Mouse (Mus musculus): ENCODE results near the gene Insm2. TPM values are rescaled to one million over a fixed set of nuclear protein-coding genes. Genes with fewer than 3 reads are reported as not detected.
A peak's percentile ranks its signal among the peaks of the same experiment; 100 is the strongest.
"Not testable (repeated sequence)": the region's sequence is repeated elsewhere in the genome, so short reads cannot be mapped to it uniquely, and the experiment has no call there.

The Insm2 gene
- polyA plus RNA-seq, 1 experiment from 2014 or later: 0.09 TPM

DNA sequence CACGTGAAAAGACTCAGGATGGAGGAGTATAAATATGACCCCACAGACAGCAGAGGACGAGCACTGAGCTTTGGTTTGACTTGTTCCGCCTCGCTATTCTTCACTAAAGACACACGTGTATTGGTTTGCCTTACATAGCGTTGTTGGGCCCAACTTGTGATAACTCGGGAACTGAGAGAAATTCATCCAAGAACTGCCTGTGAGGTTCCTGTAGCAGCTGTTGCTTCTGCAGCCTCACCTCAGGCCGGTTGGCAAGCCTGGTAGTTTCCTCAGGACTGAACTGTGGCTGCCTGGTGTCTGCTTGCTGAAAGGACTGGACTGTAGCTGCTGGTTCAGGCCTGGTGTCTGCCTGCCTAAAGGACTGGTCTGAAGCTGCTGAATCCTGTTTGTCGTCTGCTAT lies 28.6 kb upstream of the Insm2 start:
- no peak for DNase-seq (ENCODE audit: low spot score)
- TF ChIP-seq CTCF (IDR thresholded peaks at IDR 0.05; ENCODE audit: low read depth): no peak
- Histone ChIP-seq H3K4me3 (replicated peaks; ENCODE audit: low read depth, low read length) (no peak overlapping the region), H3K27ac (no peak overlapping the region), H3K27me3 (ENCODE audit: insufficient read depth, low read length) (no peaks in the 10 kb centered on the region), H3K9ac (ENCODE audit: low read depth, low read length) (no peak overlapping the region), H3K36me3 (ENCODE audit: insufficient read depth, low read length) (no peaks in the 10 kb centered on the region), H3K4me2 (ENCODE audit: low read length) (no peak overlapping the region), H3K4me1 (replicated peaks; ENCODE audit: insufficient read depth, low read length) (no peaks in the 10 kb centered on the region), H3K9me3 (replicated peaks; ENCODE audit: low read length) (no peaks in the 10 kb centered on the region)
- 90% methylated on average over 9 of the region's 9 CpGs for WGBS
- ATAC-seq (replicated peaks; ENCODE audit: low FRiP score, low read depth): no peak

DNA sequence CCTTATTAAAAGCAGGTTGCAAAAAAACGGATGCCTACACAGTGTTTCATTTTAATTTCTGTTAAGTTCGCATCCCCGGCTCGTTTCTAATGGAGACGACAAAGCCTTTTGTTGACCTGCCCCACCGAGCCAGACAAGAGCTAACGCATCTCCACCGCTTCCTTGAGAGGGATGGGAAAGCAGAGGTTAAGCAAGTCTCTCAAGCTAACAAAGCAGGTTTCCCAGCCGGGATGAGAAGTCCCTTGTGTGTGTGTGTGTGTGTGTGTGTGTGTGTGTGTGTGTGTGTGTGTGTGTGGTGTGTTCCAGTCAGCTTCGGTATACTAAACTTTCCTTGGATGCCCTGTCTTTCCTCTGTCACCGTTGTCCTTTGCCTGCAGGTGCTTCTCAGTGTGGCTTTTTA lies 28.0 kb upstream of the Insm2 start:
- 88% methylated on average over 11 of the region's 11 CpGs for WGBS
- H3K4me2 ChIP-seq (ENCODE audit: low read length): no peak overlapping the region
- DNase-seq (ENCODE audit: low spot score) (no peak), ATAC-seq (replicated peaks; ENCODE audit: low FRiP score, low read depth) (no peak)
- H3K4me3 ChIP-seq (replicated peaks; ENCODE audit: low read depth, low read length): no peak overlapping the region
- H3K9me3 ChIP-seq (replicated peaks; ENCODE audit: low read length): no peaks in the 10 kb centered on the region
- H3K9ac ChIP-seq (ENCODE audit: low read depth, low read length): no peak overlapping the region
- no peak for TF ChIP-seq CTCF (IDR thresholded peaks at IDR 0.05; ENCODE audit: low read depth)
- no peak overlapping the region for H3K27ac ChIP-seq
- H3K27me3 ChIP-seq (ENCODE audit: insufficient read depth, low read length): no peaks in the 10 kb centered on the region
- H3K4me1 ChIP-seq (replicated peaks; ENCODE audit: insufficient read depth, low read length): no peaks in the 10 kb centered on the region
- no peaks in the 10 kb centered on the region for H3K36me3 ChIP-seq (ENCODE audit: insufficient read depth, low read length)

DNA sequence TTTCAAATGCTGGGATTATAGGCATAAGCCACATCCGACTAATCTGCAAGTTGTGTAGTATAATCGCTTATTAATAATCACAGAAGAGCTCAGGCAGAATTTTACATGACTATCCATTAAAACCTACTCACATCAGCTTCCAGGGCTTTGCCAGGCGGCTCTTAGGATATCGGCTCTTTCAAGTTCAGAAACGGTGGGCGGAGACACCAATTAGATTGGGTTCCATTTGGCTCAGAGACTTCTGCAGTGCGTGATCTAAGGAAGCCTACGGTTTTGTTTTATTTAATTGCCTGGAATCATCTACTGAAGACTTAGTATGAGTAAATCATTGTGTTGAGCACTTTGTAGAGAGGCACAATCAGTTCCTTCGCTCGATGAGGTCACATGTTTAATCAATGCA lies 27.6 kb upstream of the Insm2 start:
- Histone ChIP-seq H3K4me1 (replicated peaks; ENCODE audit: insufficient read depth, low read length) (no peaks in the 10 kb centered on the region), H3K27ac (no peak overlapping the region), H3K36me3 (ENCODE audit: insufficient read depth, low read length) (no peaks in the 10 kb centered on the region), H3K9ac (ENCODE audit: low read depth, low read length) (no peak overlapping the region), H3K4me2 (ENCODE audit: low read length) (no peak overlapping the region), H3K4me3 (replicated peaks; ENCODE audit: low read depth, low read length) (no peak overlapping the region), H3K27me3 (ENCODE audit: insufficient read depth, low read length) (no peaks in the 10 kb centered on the region), H3K9me3 (replicated peaks; ENCODE audit: low read length) (no peaks in the 10 kb centered on the region)
- TF ChIP-seq CTCF (IDR thresholded peaks at IDR 0.05; ENCODE audit: low read depth): no peak
- ATAC-seq (replicated peaks; ENCODE audit: low FRiP score, low read depth) (no peak), DNase-seq (ENCODE audit: low spot score) (no peak)
- WGBS: 68% methylated on average over 10 of the region's 10 CpGs

DNA sequence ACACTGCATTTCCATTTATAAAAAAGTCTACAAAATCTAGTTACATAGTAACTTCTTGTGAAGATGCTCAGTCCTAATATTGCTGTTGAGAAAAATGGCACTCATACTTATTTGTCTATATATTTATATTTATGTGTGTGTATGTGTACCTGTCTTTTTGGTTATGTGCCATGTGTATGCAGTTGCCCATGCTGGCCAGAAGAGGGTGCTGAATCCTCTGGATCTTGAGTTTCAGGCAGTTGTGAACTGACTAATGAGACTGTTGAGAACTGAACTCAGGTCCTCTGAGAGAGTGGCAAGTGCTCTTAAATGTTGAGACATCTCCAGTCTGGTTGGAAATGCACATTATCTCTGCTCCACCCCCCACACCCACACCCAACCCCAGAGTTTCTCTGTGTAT lies 26.1 kb upstream of the Insm2 start:
- no peak overlapping the region for H3K27ac ChIP-seq

DNA sequence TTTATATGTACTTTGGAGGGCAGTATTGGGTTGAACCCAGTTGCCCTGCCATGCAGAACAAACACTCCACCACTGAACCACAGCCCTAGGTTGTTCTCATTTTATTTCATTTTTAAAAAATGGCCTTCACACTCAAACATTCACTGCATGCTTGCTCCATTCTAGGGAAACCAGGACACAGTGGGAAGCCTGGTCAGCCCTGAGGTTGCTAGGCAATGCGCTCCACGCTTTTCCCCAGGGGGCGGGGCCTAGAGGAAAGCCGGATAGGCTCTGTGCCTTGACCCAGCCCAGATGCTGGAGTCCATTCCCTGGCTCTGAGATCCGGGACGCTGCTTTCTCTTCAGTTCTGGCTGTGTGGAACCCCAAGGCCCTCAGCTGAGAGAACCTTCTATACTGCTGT lies 25.4 kb upstream of the Insm2 start:
- Histone ChIP-seq H3K4me3 (replicated peaks; ENCODE audit: low read depth, low read length) (no peak overlapping the region), H3K9me3 (replicated peaks; ENCODE audit: low read length) (no peaks in the 10 kb centered on the region), H3K4me1 (replicated peaks; ENCODE audit: insufficient read depth, low read length) (no peaks in the 10 kb centered on the region), H3K4me2 (ENCODE audit: low read length) (no peak overlapping the region), H3K27ac (no peak overlapping the region), H3K9ac (ENCODE audit: low read depth, low read length) (no peak overlapping the region), H3K27me3 (ENCODE audit: insufficient read depth, low read length) (no peaks in the 10 kb centered on the region), H3K36me3 (ENCODE audit: insufficient read depth, low read length) (no peaks in the 10 kb centered on the region)
- DNase-seq (ENCODE audit: low spot score) (peak; percentile 5), ATAC-seq (replicated peaks; ENCODE audit: low FRiP score, low read depth) (0 out of 2 replicates have a peak, but pooled peaks have one; percentile 29)
- no peak for TF ChIP-seq CTCF (IDR thresholded peaks at IDR 0.05; ENCODE audit: low read depth)
- WGBS: 9% methylated on average over 6 of the region's 6 CpGs

More for the DNA sequence above, 26.1 kb upstream of the Insm2 start:
- Histone ChIP-seq H3K4me2 (ENCODE audit: low read length) (no peak overlapping the region), H3K4me1 (replicated peaks; ENCODE audit: insufficient read depth, low read length) (no peaks in the 10 kb centered on the region), H3K9ac (ENCODE audit: low read depth, low read length) (no peak overlapping the region), H3K27me3 (ENCODE audit: insufficient read depth, low read length) (no peaks in the 10 kb centered on the region), H3K9me3 (replicated peaks; ENCODE audit: low read length) (no peaks in the 10 kb centered on the region), H3K4me3 (replicated peaks; ENCODE audit: low read depth, low read length) (no peak overlapping the region), H3K36me3 (ENCODE audit: insufficient read depth, low read length) (no peaks in the 10 kb centered on the region)
- ATAC-seq (replicated peaks; ENCODE audit: low FRiP score, low read depth): no peak
- peak; percentile 20; the same call in 1 of the 2 replicates for TF ChIP-seq CTCF (IDR thresholded peaks at IDR 0.05; ENCODE audit: low read depth)
- DNase-seq (ENCODE audit: low spot score): no peak

DNA sequence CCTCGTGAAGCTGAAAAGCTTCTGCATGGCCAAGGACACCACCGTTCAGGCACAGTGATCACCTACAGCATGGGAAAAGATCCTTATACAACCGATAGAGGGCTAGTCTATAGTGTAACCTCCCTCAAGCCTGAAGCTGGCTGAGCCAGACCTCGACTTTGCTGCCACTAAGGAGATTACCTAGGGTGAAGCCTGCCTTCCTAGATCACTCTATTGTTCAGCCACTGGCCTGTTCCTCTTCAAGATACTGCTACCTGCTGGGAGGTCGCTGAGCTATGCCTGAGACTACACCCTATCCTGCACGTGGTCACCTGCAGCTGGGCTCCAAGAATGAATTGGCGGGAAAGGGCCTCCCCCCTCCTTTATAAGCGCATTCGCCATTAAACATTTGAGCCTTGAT lies 12.3 kb upstream of the Insm2 start:
- H3K27me3 ChIP-seq (ENCODE audit: insufficient read depth, low read length); H3K9ac ChIP-seq (ENCODE audit: low read depth, low read length); DNase-seq (ENCODE audit: low spot score); H3K4me2 ChIP-seq (ENCODE audit: low read length); H3K9me3 ChIP-seq (replicated peaks; ENCODE audit: low read length); ATAC-seq (replicated peaks; ENCODE audit: low FRiP score, low read depth); H3K27ac ChIP-seq; H3K4me3 ChIP-seq (replicated peaks; ENCODE audit: low read depth, low read length); H3K4me1 ChIP-seq (replicated peaks; ENCODE audit: insufficient read depth, low read length); H3K36me3 ChIP-seq (ENCODE audit: insufficient read depth, low read length): not testable (repeated sequence)
- WGBS: 63% methylated on average over 9 of the region's 9 CpGs

DNA sequence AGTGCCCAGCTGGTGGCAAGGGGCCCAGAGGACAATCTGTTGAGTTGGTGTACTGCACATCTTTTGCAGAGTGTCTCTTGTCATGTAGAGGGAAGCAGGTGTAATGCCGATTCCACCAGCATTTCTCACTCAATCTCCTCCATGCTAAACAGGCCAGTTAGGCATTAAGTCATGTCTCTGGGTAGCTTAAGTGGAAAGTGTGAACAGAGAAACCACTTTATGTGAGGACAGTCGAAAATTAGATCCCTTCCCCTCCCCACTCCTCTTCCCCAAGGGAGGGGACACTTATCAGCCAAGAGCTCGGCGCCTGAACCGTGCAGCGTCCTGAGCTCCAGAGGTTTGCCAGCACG lies 715 bp upstream of the Insm2 start:
- no peak overlapping the region for H3K27ac ChIP-seq
- no peaks in the 10 kb centered on the region for H3K9me3 ChIP-seq (replicated peaks; ENCODE audit: low read length)
- peaks cover 34% of the 10 kb centered on the region for H3K27me3 ChIP-seq (ENCODE audit: insufficient read depth, low read length)
- no peak for DNase-seq (ENCODE audit: low spot score)
- no peak overlapping the region for H3K9ac ChIP-seq (ENCODE audit: low read depth, low read length)
- TF ChIP-seq CTCF (IDR thresholded peaks at IDR 0.05; ENCODE audit: low read depth): no peak
- 6% methylated on average over 7 of the region's 7 CpGs for WGBS
- H3K4me1 ChIP-seq (replicated peaks; ENCODE audit: insufficient read depth, low read length): peaks cover 16% of the 10 kb centered on the region; the same call in 1 of the 2 replicates
- H3K4me3 ChIP-seq (replicated peaks; ENCODE audit: low read depth, low read length): peak overlapping the region; percentile 33
- H3K36me3 ChIP-seq (ENCODE audit: insufficient read depth, low read length): no peaks in the 10 kb centered on the region
- peak overlapping the region; percentile 68 for H3K4me2 ChIP-seq (ENCODE audit: low read length)
- ATAC-seq (replicated peaks; ENCODE audit: low FRiP score, low read depth): no peak
